Mouse (Mus musculus) limb, embryonic 12.5 days (tissue): ENCODE measurements at regions not wholly inside any gene's neighbourhood (a gene's known extent, or its start where the extent isn't known, plus 50 kb on each side); places are given as distances from the start of the nearest gene placed in this dataset.

ENCODE experiments used
- ATAC-seq: fragments of 200-750 bp; cut with Nextera tagmentation; 2 replicates; pipeline ENCODE4 v1.8.0; 2017; ENCODE audit warnings: low read depth, moderate TSS enrichment; ENCODE audit not compliant: insufficient number of reproducible peaks, insufficient read depth, low FRiP score, low TSS enrichment
- H3K27ac ChIP-seq: fragments of 300-500 bp; sonication (generic); 2 replicates; pipeline ENCODE4 v1.5.1; 2016; ENCODE audit warnings: mild to moderate bottlenecking, moderate library complexity
- H3K27me3 ChIP-seq: fragments of 300-500 bp; sonication (generic); 2 replicates; pipeline ENCODE4 v1.6.1; 2016; ENCODE audit warnings: mild to moderate bottlenecking, moderate library complexity
- H3K36me3 ChIP-seq: fragments of 300-500 bp; sonication (generic); 2 replicates; pipeline ENCODE4 v1.6.1; 2016; ENCODE audit warnings: mild to moderate bottlenecking, moderate library complexity
- H3K4me1 ChIP-seq: fragments of 300-500 bp; sonication (generic); replicated peaks from 2 replicates; pipeline ENCODE4 v1.6.1; 2016
- H3K4me2 ChIP-seq: fragments of 300-500 bp; sonication (generic); 2 replicates; pipeline ENCODE4 v1.6.1; 2016; ENCODE audit warnings: mild to moderate bottlenecking, moderate library complexity
- H3K4me3 ChIP-seq: fragments of 300-500 bp; sonication (generic); replicated peaks from 2 replicates; pipeline ENCODE4 v1.5.1; 2016; ENCODE audit warnings: mild to moderate bottlenecking
- H3K9ac ChIP-seq: fragments of 300-500 bp; sonication (generic); replicated peaks from 2 replicates; pipeline ENCODE4 v1.6.1; 2016; ENCODE audit warnings: mild to moderate bottlenecking, moderate library complexity
- H3K9me3 ChIP-seq: fragments of 300-500 bp; sonication (generic); 2 replicates; pipeline ENCODE4 v1.6.1; 2016; ENCODE audit warnings: mild to moderate bottlenecking, moderate library complexity
- WGBS: fragments of 180-500 bp; shearing (Covaris S2); methylation state at CpG from one replicate; pipeline ENCODE4 v1.1.7; 2016; 5-methylcytosine and 5-hydroxymethylcytosine counted together

GRCm38 (mm10) chr15:87261497-87261896, 282.6 kb upstream of the Fam19a5 start:
- no peaks in the 10 kb centered on the region for H3K4me1 ChIP-seq
- no peaks in the 10 kb centered on the region for H3K9me3 ChIP-seq
- no peak for ATAC-seq
- no peak overlapping the region for H3K4me3 ChIP-seq
- H3K27me3 ChIP-seq = no peaks in the 10 kb centered on the region
- no peaks in the 10 kb centered on the region for H3K36me3 ChIP-seq
- H3K9ac ChIP-seq = no peak overlapping the region
- H3K27ac ChIP-seq = no peak overlapping the region
- no peak overlapping the region for H3K4me2 ChIP-seq
- 86% methylated on average over 6 of the region's 6 CpGs for WGBS

- no peak overlapping the region for H3K4me3 ChIP-seq
- no peaks in the 10 kb centered on the region for H3K9me3 ChIP-seq
- H3K9ac ChIP-seq = no peak overlapping the region
- no peak for ATAC-seq
- no peaks in the 10 kb centered on the region for H3K36me3 ChIP-seq
- H3K27ac ChIP-seq = no peak overlapping the region
- no peaks in the 10 kb centered on the region for H3K4me1 ChIP-seq
- no peaks in the 10 kb centered on the region for H3K27me3 ChIP-seq
- H3K4me2 ChIP-seq = no peak overlapping the region
Observed at GRCm38 (mm10) chr15:87264906-87265305, 279.2 kb upstream of the Fam19a5 start.

DNA sequence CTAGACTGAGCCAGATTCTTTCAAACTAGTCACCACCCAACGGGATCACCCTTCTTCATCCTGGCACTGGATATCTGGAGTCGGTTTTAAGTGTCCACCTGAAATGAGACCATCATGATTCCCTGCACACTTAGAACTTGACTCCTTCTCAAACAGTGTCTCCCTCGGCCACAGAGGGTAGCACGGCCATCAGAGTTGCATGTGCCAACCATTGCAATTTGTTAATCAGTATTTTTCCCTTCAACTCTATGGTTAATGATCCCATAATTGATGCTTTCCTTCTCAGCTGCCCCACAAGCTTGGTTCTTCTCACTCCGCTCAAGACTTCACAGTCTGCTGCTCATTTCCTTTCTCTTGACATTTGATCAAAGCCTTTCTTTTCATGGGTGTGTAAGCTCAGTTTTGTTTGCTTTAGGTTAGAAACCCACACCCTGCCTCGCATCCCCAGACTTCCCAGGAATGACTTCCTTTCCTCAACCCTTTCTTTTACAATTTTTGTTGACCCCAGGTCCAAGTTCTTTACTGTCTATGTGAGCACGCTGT, 253.0 kb upstream of the Fam19a5 start:
- H3K9me3 ChIP-seq = peaks cover 5% of the 10 kb centered on the region; the same call in 1 of the 2 replicates
- no peak overlapping the region for H3K4me2 ChIP-seq
- H3K36me3 ChIP-seq = no peaks in the 10 kb centered on the region
- no peak overlapping the region for H3K27ac ChIP-seq
- 80% methylated on average over 7 of the region's 7 CpGs for WGBS
- no peak for ATAC-seq
- H3K4me1 ChIP-seq = no peaks in the 10 kb centered on the region
- H3K4me3 ChIP-seq = no peak overlapping the region
- no peak overlapping the region for H3K9ac ChIP-seq
- H3K27me3 ChIP-seq = no peaks in the 10 kb centered on the region

DNA sequence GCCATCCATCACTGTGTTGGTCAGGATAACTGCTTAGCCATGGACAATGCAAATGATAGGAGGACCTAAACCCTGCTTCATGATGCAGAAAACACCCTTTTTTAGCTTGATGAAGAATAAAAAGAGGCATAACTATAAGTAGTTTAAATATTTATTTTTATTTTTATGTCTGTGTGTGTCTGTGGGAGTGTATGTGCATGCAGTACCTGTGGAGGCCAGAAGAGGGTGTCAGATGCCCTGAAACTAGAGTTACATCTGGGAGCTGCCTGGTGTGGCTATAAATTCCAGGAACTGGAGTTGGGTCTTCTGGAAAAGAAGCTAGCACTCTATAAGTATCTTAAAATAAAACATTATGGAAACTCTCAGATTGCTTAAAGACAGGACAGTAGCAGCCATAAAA, 224.2 kb upstream of the Fam19a5 start:
- no peaks in the 10 kb centered on the region for H3K36me3 ChIP-seq
- ATAC-seq = no peak
- H3K27ac ChIP-seq = no peak overlapping the region
- no peak overlapping the region for H3K4me2 ChIP-seq
- no peak overlapping the region for H3K9ac ChIP-seq
- no peak overlapping the region for H3K4me3 ChIP-seq
- no peaks in the 10 kb centered on the region for H3K4me1 ChIP-seq
- H3K27me3 ChIP-seq = no peaks in the 10 kb centered on the region
- H3K9me3 ChIP-seq = peaks cover 8% of the 10 kb centered on the region

- H3K27ac ChIP-seq = no peak overlapping the region
- WGBS = 78% methylated on average over 12 of the region's 12 CpGs
- no peak overlapping the region for H3K9ac ChIP-seq
- H3K9me3 ChIP-seq = peaks cover 8% of the 10 kb centered on the region
- no peak for ATAC-seq
- no peaks in the 10 kb centered on the region for H3K36me3 ChIP-seq
- H3K27me3 ChIP-seq = no peaks in the 10 kb centered on the region
- H3K4me3 ChIP-seq = no peak overlapping the region
- H3K4me1 ChIP-seq = no peaks in the 10 kb centered on the region
- H3K4me2 ChIP-seq = no peak overlapping the region
Observed at GRCm38 (mm10) chr15:87321067-87321985, 222.8 kb upstream of the Fam19a5 start.

- H3K4me2 ChIP-seq = no peak overlapping the region
- H3K27me3 ChIP-seq = peaks cover 6% of the 10 kb centered on the region; the same call in 1 of the 2 replicates
- no peak for ATAC-seq
- H3K27ac ChIP-seq = no peak overlapping the region
- H3K9me3 ChIP-seq = no peaks in the 10 kb centered on the region
- 82% methylated on average over 5 of the region's 5 CpGs for WGBS
- no peak overlapping the region for H3K9ac ChIP-seq
- no peaks in the 10 kb centered on the region for H3K36me3 ChIP-seq
- H3K4me3 ChIP-seq = no peak overlapping the region
- no peaks in the 10 kb centered on the region for H3K4me1 ChIP-seq
Observed at GRCm38 (mm10) chr15:87325389-87325788, 218.7 kb upstream of the Fam19a5 start.

GRCm38 (mm10) chr15:87326281-87326680, 217.8 kb upstream of the Fam19a5 start:
- ATAC-seq = no peak
- Histone ChIP-seq H3K9ac (no peak overlapping the region), H3K36me3 (no peaks in the 10 kb centered on the region), H3K27ac (no peak overlapping the region), H3K4me3 (no peak overlapping the region), H3K27me3 (peaks cover 6% of the 10 kb centered on the region; the same call in 1 of the 2 replicates), H3K4me2 (no peak overlapping the region), H3K9me3 (no peaks in the 10 kb centered on the region), H3K4me1 (no peaks in the 10 kb centered on the region)
- 53% methylated on average over 6 of the region's 6 CpGs for WGBS

DNA sequence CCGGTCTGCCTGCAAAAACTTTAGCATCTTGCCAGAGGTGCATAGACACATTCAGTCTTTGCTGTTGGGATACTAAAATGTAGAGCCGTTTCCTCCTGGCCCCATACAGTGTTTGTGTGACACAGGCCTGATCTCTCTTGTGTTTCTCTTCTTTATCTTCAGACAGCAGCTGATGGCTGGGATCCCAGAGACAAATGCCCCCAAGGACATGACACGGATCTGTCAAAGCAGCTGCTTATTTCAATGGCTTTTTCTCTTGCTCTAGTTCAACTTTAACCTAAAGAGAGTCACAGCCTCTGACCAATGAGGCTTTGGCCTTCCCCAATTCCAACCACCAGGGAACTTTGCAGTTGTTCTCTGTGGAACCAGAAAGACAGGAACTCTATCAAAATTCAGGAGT, 211.7 kb upstream of the Fam19a5 start:
- no peaks in the 10 kb centered on the region for H3K4me1 ChIP-seq
- 86% methylated on average over 3 of the region's 3 CpGs for WGBS
- no peak overlapping the region for H3K4me2 ChIP-seq
- H3K4me3 ChIP-seq = no peak overlapping the region
- no peak overlapping the region for H3K27ac ChIP-seq
- no peak for ATAC-seq
- no peaks in the 10 kb centered on the region for H3K9me3 ChIP-seq
- no peaks in the 10 kb centered on the region for H3K36me3 ChIP-seq
- no peak overlapping the region for H3K9ac ChIP-seq
- H3K27me3 ChIP-seq = peaks cover 6% of the 10 kb centered on the region; the same call in 1 of the 2 replicates

DNA sequence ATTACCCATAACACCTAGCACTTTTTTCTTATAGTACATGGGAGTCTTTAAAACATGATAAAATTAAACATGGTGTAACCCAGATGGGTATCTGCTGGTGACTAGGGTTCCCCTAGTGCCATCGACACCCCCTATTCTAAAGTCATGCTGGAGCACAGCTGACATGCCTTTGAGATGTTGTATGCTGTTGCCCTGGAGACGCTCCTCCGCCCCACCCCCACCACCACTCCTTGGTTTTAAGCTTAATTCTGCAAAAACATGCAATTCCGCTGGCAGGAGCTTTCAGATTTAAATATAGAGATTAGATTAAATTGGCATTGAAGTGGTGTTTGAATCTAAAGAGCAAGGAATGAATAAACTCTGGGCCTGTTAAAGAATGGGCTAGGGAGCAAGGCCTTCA, 210.6 kb upstream of the Fam19a5 start:
- no peak overlapping the region for H3K4me3 ChIP-seq
- H3K9ac ChIP-seq = no peak overlapping the region
- no peak for ATAC-seq

GRCm38 (mm10) chr15:87334430-87334829, 209.7 kb upstream of the Fam19a5 start:
- H3K4me3 ChIP-seq = no peak overlapping the region
- H3K9ac ChIP-seq = no peak overlapping the region
- no peaks in the 10 kb centered on the region for H3K4me1 ChIP-seq
- no peaks in the 10 kb centered on the region for H3K9me3 ChIP-seq
- H3K27ac ChIP-seq = no peak overlapping the region
- 67% methylated on average over 4 of the region's 4 CpGs for WGBS
- H3K27me3 ChIP-seq = peaks cover 1% of the 10 kb centered on the region; the same call in 1 of the 2 replicates
- H3K36me3 ChIP-seq = no peaks in the 10 kb centered on the region
- H3K4me2 ChIP-seq = no peak overlapping the region
- no peak for ATAC-seq

More for the DNA sequence above, 210.6 kb upstream of the Fam19a5 start:
- Histone ChIP-seq H3K27me3 (peaks cover 6% of the 10 kb centered on the region; the same call in 1 of the 2 replicates), H3K27ac (no peak overlapping the region), H3K4me2 (no peak overlapping the region), H3K36me3 (no peaks in the 10 kb centered on the region), H3K4me1 (no peaks in the 10 kb centered on the region), H3K9me3 (no peaks in the 10 kb centered on the region)
- 86% methylated on average over 4 of the region's 4 CpGs for WGBS

GRCm38 (mm10) chr15:87335324-87335723, 208.8 kb upstream of the Fam19a5 start:
- Histone ChIP-seq H3K27ac (no peak overlapping the region), H3K4me2 (no peak overlapping the region), H3K9ac (no peak overlapping the region), H3K27me3 (no peaks in the 10 kb centered on the region), H3K4me3 (no peak overlapping the region), H3K36me3 (no peaks in the 10 kb centered on the region), H3K4me1 (no peaks in the 10 kb centered on the region), H3K9me3 (no peaks in the 10 kb centered on the region)
- 85% methylated on average over 4 of the region's 4 CpGs for WGBS
- no peak for ATAC-seq
